Mouse (Mus musculus): ENCODE data around the gene Kcnip1. TPM values are rescaled to one million over a fixed set of nuclear protein-coding genes. Genes with fewer than 3 reads are reported as not detected.

Gene Kcnip1
- polyA plus RNA-seq (2017; shearing (Covaris generic)), result not detected

DNA sequence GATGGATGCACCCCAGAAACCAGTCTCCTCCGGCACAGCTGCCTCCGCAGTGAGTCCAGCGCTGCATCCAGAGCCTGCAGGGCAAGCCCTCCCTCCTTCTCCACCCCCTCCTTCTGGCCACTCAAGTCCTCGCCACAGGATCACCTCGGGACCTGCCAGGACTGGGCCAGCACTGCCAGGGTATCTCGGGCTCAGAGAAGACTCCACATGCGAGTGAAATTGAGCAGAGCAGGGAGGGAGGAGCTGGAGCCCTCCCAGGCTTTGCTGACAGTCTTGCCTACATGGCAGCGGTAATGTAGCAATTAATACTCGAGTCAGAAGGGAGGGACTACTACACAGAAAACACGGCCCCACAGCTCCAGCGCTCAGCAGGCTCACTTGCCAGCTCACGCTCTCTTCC, at the start of gene Kcnip1:
Gene Kcnip1 (minus strand): TSS at position 215 of the 400 bp plus-strand sequence.

DNA sequence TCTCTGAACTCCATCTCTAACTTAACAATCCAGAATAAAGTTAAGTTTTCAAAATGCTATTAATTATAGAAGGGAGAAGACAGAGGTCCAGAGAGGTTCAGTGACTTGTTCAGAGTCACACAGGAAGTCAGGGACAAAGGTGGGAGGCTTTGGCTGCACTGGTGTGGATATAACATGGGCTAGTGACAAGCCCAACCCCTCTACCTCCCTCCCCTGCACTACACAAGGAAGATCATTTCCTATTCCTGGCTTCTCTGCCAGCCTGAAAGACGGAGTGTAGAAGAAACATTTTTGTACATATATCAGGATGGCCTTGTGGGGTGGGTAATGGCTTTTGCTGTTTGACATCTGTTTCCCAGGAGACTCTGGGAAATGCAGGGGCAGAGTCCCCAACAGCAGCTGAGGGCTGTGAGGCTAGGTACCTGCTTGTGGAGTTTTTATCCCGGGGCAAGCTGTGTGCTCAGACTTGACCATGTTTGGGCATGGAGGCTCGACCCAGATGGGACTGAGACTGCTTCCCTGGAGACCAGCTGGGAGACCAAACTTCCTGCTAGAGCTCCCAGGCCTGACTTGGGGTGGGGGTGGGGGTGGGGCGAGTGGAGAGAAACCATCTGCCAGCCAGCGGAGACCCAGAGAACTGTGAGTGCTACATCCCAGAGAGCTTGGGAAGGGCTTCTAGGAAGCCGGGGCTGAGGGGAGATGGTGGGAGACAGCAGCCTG, 30.1 kb downstream of the Kcnip1 start, which contains the start of gene Kcnmb1:
Gene Kcnmb1 (plus strand): TSS at position 326 of the 720 bp plus-strand sequence.

DNA sequence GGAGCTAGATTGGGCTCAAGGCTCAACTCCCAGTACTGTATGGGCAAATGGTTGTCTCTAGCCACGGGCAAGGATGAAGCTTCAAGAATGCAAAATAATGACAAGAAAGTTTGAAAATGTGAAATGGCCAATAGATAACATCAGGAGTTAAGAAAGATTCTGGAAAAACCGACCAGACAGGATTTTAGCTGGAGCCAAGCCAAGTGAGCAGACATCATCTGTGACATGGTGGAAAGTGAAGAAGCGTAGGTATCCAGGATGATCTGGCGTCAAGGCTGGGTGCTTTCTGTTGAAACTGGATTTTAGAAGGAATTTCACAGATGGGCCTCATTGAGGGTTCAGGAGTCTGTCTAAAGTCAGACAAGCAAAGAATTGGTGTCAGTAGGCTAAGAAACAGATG, 394.0 kb downstream of the Kcnip1 start, which contains the start of gene D130052B06Rik:
Gene D130052B06Rik (plus strand): TSS at position 317 of the 400 bp plus-strand sequence.

Other genes starting within 250 kb of the Kcnip1 start
- 0.23 TPM for gene Kcnmb1, start 30.1 kb downstream of the Kcnip1 start, polyA plus RNA-seq (2017; shearing (Covaris generic))
- 391 TPM for gene Lcp2, start 53.8 kb upstream of the Kcnip1 start, polyA plus RNA-seq (2017; shearing (Covaris generic))
- 1.1 TPM for gene 4930469K13Rik, start 105.4 kb upstream of the Kcnip1 start, polyA plus RNA-seq (2017; shearing (Covaris generic))
- not detected for gene Foxi1, start 214.9 kb upstream of the Kcnip1 start, polyA plus RNA-seq (2017; shearing (Covaris generic))